Mouse (Mus musculus) liver, adult 2 months (tissue): Measurements from ENCODE around the gene 4930432K21Rik.

ENCODE experiments used
- CTCF ChIP-seq: fragments of 200-500 bp; IDR thresholded peaks from 2 replicates; pipeline ENCODE4 v1.5.1; 2011; ENCODE audit warnings: low read depth, low read length, control low read depth
- POLR2A ChIP-seq: fragments of 200-500 bp; IDR thresholded peaks from 2 replicates; pipeline ENCODE4 v1.6.1; 2011; ENCODE audit warnings: low read length, control low read depth; ENCODE audit not compliant: insufficient read depth; ENCODE audit errors: extremely low read depth

GRCm38 (mm10) chr8:84130806-84131205, 17.0 kb upstream of the 4930432K21Rik start:
- no peak for TF ChIP-seq CTCF
- TF ChIP-seq POLR2A, result no peak
